Mouse (Mus musculus) frontal cortex, postnatal 14 days (tissue): ENCODE results near the gene Ddx25.

ENCODE experiments used
- DNase-seq, 2 experiments: peaks; one replicate each; pipeline ENCODE4 v3.0.0; 2022; ENCODE audit warnings: low spot score in 2 of 2

Gene Ddx25

GRCm38 (mm10) chr9:35493733-35494092, 64.6 kb downstream of the Ddx25 start:
- no peak for DNase-seq

GRCm38 (mm10) chr9:35493033-35493732, 65.1 kb downstream of the Ddx25 start:
- DNase-seq, result no peak

GRCm38 (mm10) chr9:35491109-35491866, 67.0 kb downstream of the Ddx25 start:
- no peak for DNase-seq

- no peak for DNase-seq
Measured at GRCm38 (mm10) chr9:35488496-35488895, 69.8 kb downstream of the Ddx25 start.
